Mouse (Mus musculus): Measurements from ENCODE around the gene Hunk. TPM values are rescaled to one million over a fixed set of nuclear protein-coding genes. Genes with fewer than 3 reads are reported as not detected.

Hunk gene
- total and polyA plus RNA-seq, 3 experiments, result 0.01 TPM; not detected in 2

GRCm38 (mm10) chr16:90511551-90512296 is 125.9 kb downstream of the Hunk start:
- no peak for TF ChIP-seq MEF2A (IDR thresholded peaks at IDR 0.05; ENCODE audit: extremely low read depth, insufficient replicate concordance, low read depth, low read length, poor library complexity, severe bottlenecking)
- TF ChIP-seq E2F4 (IDR thresholded peaks at IDR 0.05; ENCODE audit: borderline replicate concordance, low read depth, low read length), result no peak
- no peak for TF ChIP-seq HCFC1 (IDR thresholded peaks at IDR 0.05; ENCODE audit: low read depth, low read length)
- no peak for TF ChIP-seq ZNF384 (IDR thresholded peaks at IDR 0.05; ENCODE audit: low read depth, low read length)
- TF ChIP-seq CHD1 (IDR thresholded peaks at IDR 0.05; ENCODE audit: low read depth, low read length), result no peak
- no peak for TF ChIP-seq SMC3 (IDR thresholded peaks at IDR 0.05; ENCODE audit: low read depth, low read length)
- TF ChIP-seq KAT2A (conservative IDR thresholded peaks at IDR 0.05; ENCODE audit: low read depth, low read length), result no peak
- TF ChIP-seq UBTF (IDR thresholded peaks at IDR 0.05; ENCODE audit: borderline replicate concordance, insufficient read depth, low read depth, low read length), result no peak
- TF ChIP-seq BHLHE40 (IDR thresholded peaks at IDR 0.05; ENCODE audit: borderline replicate concordance, low read depth, low read length), result no peak
- H3K79me2 ChIP-seq (ENCODE audit: control insufficient read depth, insufficient read depth, low read length, poor library complexity), result no peaks in the 10 kb centered on the region
- no peak for DNase-seq (ENCODE audit: low read depth, low spot score)
- H3K27ac ChIP-seq (ENCODE audit: control insufficient read depth, low read depth, low read length), result no peak overlapping the region
- H3K4me3 ChIP-seq (ENCODE audit: control insufficient read depth in 1 of 2, insufficient read depth in 1 of 2, low read depth in 2 of 2, low read length in 2 of 2), result no peak overlapping the region
- no peaks in the 10 kb centered on the region for H3K9me3 ChIP-seq (replicated peaks; ENCODE audit: insufficient read depth, low read length)
- no peaks in the 10 kb centered on the region for H3K27me3 ChIP-seq (ENCODE audit: control insufficient read depth in 1 of 2, insufficient read depth in 2 of 2, low read length in 2 of 2)
- no peaks in the 10 kb centered on the region for H3K4me1 ChIP-seq (ENCODE audit: control insufficient read depth in 1 of 2, insufficient read depth in 2 of 2, low read length in 2 of 2)
- H3K9ac ChIP-seq (ENCODE audit: control insufficient read depth, low read depth, low read length, poor library complexity, severe bottlenecking), result no peak overlapping the region
- no peaks in the 10 kb centered on the region for H3K36me3 ChIP-seq (ENCODE audit: control insufficient read depth in 1 of 2, insufficient read depth in 2 of 2, low read length in 2 of 2)

DNA sequence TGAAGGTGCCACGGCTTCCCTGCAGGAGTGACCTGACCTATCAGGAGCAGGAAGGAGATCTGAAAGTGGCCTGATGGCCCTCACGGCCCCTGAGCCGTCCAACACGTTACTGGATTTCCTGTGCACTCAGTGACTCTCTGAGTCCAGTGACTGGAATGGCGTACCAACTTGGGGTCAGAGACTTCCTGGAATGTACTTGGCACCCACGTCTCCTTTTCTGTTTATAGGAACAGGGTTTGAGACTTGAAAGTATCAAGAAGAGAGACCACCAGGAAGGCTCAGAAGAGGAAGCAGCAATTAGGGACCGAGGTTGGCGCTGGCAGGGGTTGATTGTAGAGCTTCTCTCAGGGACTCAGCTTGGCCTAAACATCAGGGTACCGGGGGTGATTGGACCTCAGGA is 131.2 kb downstream of the Hunk start:
- Histone ChIP-seq H3K9ac (ENCODE audit: control insufficient read depth, low read depth, low read length, poor library complexity, severe bottlenecking) (no peak overlapping the region), H3K4me1 (ENCODE audit: control insufficient read depth in 1 of 2, insufficient read depth in 2 of 2, low read length in 2 of 2) (no peaks in the 10 kb centered on the region), H3K27ac (ENCODE audit: control insufficient read depth, low read depth, low read length) (no peak overlapping the region), H3K27me3 (ENCODE audit: control insufficient read depth in 1 of 2, insufficient read depth in 2 of 2, low read length in 2 of 2) (no peaks in the 10 kb centered on the region), H3K4me3 (ENCODE audit: control insufficient read depth in 1 of 2, insufficient read depth in 1 of 2, low read depth in 2 of 2, low read length in 2 of 2) (no peak overlapping the region), H3K36me3 (ENCODE audit: control insufficient read depth in 1 of 2, insufficient read depth in 2 of 2, low read length in 2 of 2) (no peaks in the 10 kb centered on the region), H3K79me2 (ENCODE audit: control insufficient read depth, insufficient read depth, low read length, poor library complexity) (no peaks in the 10 kb centered on the region), H3K9me3 (replicated peaks; ENCODE audit: insufficient read depth, low read length) (no peaks in the 10 kb centered on the region)
- no peak for TF ChIP-seq MAX (IDR thresholded peaks at IDR 0.05; ENCODE audit: low read length)
- TF ChIP-seq USF1 (IDR thresholded peaks at IDR 0.05; ENCODE audit: low read depth, low read length), result no peak
- no peak for TF ChIP-seq ZKSCAN1 (IDR thresholded peaks at IDR 0.05; ENCODE audit: low read depth, low read length)
- no peak for TF ChIP-seq POLR2AphosphoS5 (IDR thresholded peaks at IDR 0.05; ENCODE audit: borderline replicate concordance, low read depth, low read length)
- DNase-seq (ENCODE audit: low read depth, low spot score), result no peak

- Histone ChIP-seq H3K4me1 (ENCODE audit: control insufficient read depth in 1 of 2, insufficient read depth in 2 of 2, low read length in 2 of 2) (no peaks in the 10 kb centered on the region), H3K27ac (ENCODE audit: control insufficient read depth, low read depth, low read length) (no peak overlapping the region), H3K9ac (ENCODE audit: control insufficient read depth, low read depth, low read length, poor library complexity, severe bottlenecking) (no peak overlapping the region), H3K79me2 (ENCODE audit: control insufficient read depth, insufficient read depth, low read length, poor library complexity) (no peaks in the 10 kb centered on the region), H3K4me3 (ENCODE audit: control insufficient read depth in 1 of 2, insufficient read depth in 1 of 2, low read depth in 2 of 2, low read length in 2 of 2) (no peak overlapping the region), H3K27me3 (ENCODE audit: control insufficient read depth in 1 of 2, insufficient read depth in 2 of 2, low read length in 2 of 2) (no peaks in the 10 kb centered on the region), H3K36me3 (ENCODE audit: control insufficient read depth in 1 of 2, insufficient read depth in 2 of 2, low read length in 2 of 2) (no peaks in the 10 kb centered on the region), H3K9me3 (replicated peaks; ENCODE audit: insufficient read depth, low read length) (no peaks in the 10 kb centered on the region)
- DNase-seq (ENCODE audit: low read depth, low spot score), result no peak
- TF ChIP-seq TCF12 (IDR thresholded peaks at IDR 0.05; ENCODE audit: low read depth, low read length) (no peak), UBTF (IDR thresholded peaks at IDR 0.05; ENCODE audit: borderline replicate concordance, insufficient read depth, low read depth, low read length) (no peak), KAT2A (conservative IDR thresholded peaks at IDR 0.05; ENCODE audit: low read depth, low read length) (no peak), CTCF (IDR thresholded peaks at IDR 0.05 in 2 of 3, conservative IDR thresholded peaks at IDR 0.05 in 1 of 3; ENCODE audit: control insufficient read depth in 1 of 3, insufficient read depth in 1 of 3, low read depth in 2 of 3, low read length in 3 of 3, poor library complexity in 1 of 3, severe bottlenecking in 1 of 3) (no peak), EP300 (IDR thresholded peaks at IDR 0.05; ENCODE audit: low read depth in 1 of 2, low read length in 2 of 2) (no peak), ZKSCAN1 (IDR thresholded peaks at IDR 0.05; ENCODE audit: low read depth, low read length) (no peak), ELF1 (IDR thresholded peaks at IDR 0.05; ENCODE audit: low read depth, low read length) (no peak), POLR2AphosphoS2 (IDR thresholded peaks at IDR 0.05; ENCODE audit: low read length) (no peak), MYC (IDR thresholded peaks at IDR 0.05; ENCODE audit: low read depth, low read length) (no peak), MXI1 (IDR thresholded peaks at IDR 0.05; ENCODE audit: low read depth, low read length) (no peak), GABPA (IDR thresholded peaks at IDR 0.05; ENCODE audit: low read depth, low read length) (no peak), USF2 (IDR thresholded peaks at IDR 0.05; ENCODE audit: borderline replicate concordance in 1 of 2, insufficient read depth in 1 of 2, low read depth in 1 of 2, low read length in 2 of 2) (no peak), HCFC1 (IDR thresholded peaks at IDR 0.05; ENCODE audit: low read depth, low read length) (no peak), CHD2 (IDR thresholded peaks at IDR 0.05; ENCODE audit: low read length) (no peak), RCOR1 (IDR thresholded peaks at IDR 0.05; ENCODE audit: low read depth, low read length) (no peak)
Measured at GRCm38 (mm10) chr16:90518232-90518631, 132.4 kb downstream of the Hunk start.

Data from MEL (cell line).